Mouse (Mus musculus): ENCODE measurements around the gene Dennd5a. TPM values are rescaled to one million over a fixed set of nuclear protein-coding genes. Genes with fewer than 3 reads are reported as not detected.

The Dennd5a gene
- polyA plus RNA-seq, 1 experiment from 2014 or later, result 27.3 TPM

- peak overlapping the region; percentile 71; the same call in 1 of the 2 replicates for H3K27ac ChIP-seq (ENCODE audit: low read length)
- H3K4me1 ChIP-seq (ENCODE audit: control insufficient read depth, insufficient read depth, low read length), result peaks cover 15% of the 10 kb centered on the region
- ATAC-seq (ENCODE audit: insufficient read depth, low FRiP score), result peak; percentile 91; the same call in 1 of the 2 replicates
- no peak overlapping the region for H3K4me3 ChIP-seq (replicated peaks; ENCODE audit: low read length)
- H3K9me3 ChIP-seq (replicated peaks; ENCODE audit: control insufficient read depth, low read length), result no peaks in the 10 kb centered on the region; the same call in 1 of the 2 replicates
- no peaks in the 10 kb centered on the region for H3K36me3 ChIP-seq (ENCODE audit: control insufficient read depth, insufficient read depth, low read length)
- H3K27me3 ChIP-seq (ENCODE audit: control insufficient read depth, insufficient read depth, low read length), result no peaks in the 10 kb centered on the region
- no peak overlapping the region for H3K9ac ChIP-seq (ENCODE audit: low read length)
- 0% methylated on average over 2 of the region's 2 CpGs for WGBS
- no peak overlapping the region for H3K4me2 ChIP-seq (ENCODE audit: low read depth, low read length)
Measured at GRCm38 (mm10) chr7:109968924-109969450, 8.7 kb upstream of the Dennd5a start.

- no peak overlapping the region for H3K9ac ChIP-seq (ENCODE audit: low read length)
- H3K27ac ChIP-seq (ENCODE audit: low read length), result peak overlapping the region; percentile 64
- H3K36me3 ChIP-seq (ENCODE audit: control insufficient read depth, insufficient read depth, low read length), result no peaks in the 10 kb centered on the region
- ATAC-seq (ENCODE audit: insufficient read depth, low FRiP score), result peak; percentile 48; the same call in 1 of the 2 replicates
- H3K4me3 ChIP-seq (replicated peaks; ENCODE audit: low read length), result no peak overlapping the region
- H3K9me3 ChIP-seq (replicated peaks; ENCODE audit: control insufficient read depth, low read length), result no peaks in the 10 kb centered on the region; the same call in 1 of the 2 replicates
- H3K4me2 ChIP-seq (ENCODE audit: low read depth, low read length), result no peak overlapping the region
- no peaks in the 10 kb centered on the region for H3K27me3 ChIP-seq (ENCODE audit: control insufficient read depth, insufficient read depth, low read length)
- whole genome bisulfite sequencing, result 59% methylated on average over 11 of the region's 11 CpGs
- H3K4me1 ChIP-seq (ENCODE audit: control insufficient read depth, insufficient read depth, low read length), result peaks cover 15% of the 10 kb centered on the region
Measured at GRCm38 (mm10) chr7:109967805-109968579, 7.7 kb upstream of the Dennd5a start.

DNA sequence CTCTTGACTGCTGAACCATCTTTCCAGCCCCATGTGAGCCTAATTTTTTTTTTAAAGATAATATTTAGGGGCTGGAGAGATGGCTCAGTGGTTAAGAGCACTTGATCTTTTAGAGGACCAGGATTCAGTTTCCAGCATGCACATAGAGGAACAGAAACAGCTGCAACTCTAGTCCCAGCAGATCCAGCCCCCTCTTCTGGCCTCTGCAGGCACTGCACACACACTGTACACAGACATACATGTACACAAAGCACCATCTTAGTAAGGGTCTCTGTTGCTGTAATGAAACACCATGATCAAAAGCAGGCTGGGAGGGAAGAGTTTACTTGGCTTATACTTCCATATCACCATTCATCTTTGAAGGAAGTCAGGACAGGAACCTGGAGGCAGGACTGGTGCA lies 5.4 kb upstream of the Dennd5a start:
- Histone ChIP-seq H3K4me2 (ENCODE audit: low read depth, low read length) (no peak overlapping the region), H3K27ac (ENCODE audit: low read length) (no peak overlapping the region), H3K27me3 (ENCODE audit: control insufficient read depth, insufficient read depth, low read length) (no peaks in the 10 kb centered on the region), H3K9ac (ENCODE audit: low read length) (no peak overlapping the region), H3K36me3 (ENCODE audit: control insufficient read depth, insufficient read depth, low read length) (no peaks in the 10 kb centered on the region), H3K4me1 (ENCODE audit: control insufficient read depth, insufficient read depth, low read length) (peaks cover 15% of the 10 kb centered on the region), H3K4me3 (replicated peaks; ENCODE audit: low read length) (no peak overlapping the region), H3K9me3 (replicated peaks; ENCODE audit: control insufficient read depth, low read length) (no peaks in the 10 kb centered on the region; the same call in 1 of the 2 replicates)
- ATAC-seq (ENCODE audit: insufficient read depth, low FRiP score), result no peak

DNA sequence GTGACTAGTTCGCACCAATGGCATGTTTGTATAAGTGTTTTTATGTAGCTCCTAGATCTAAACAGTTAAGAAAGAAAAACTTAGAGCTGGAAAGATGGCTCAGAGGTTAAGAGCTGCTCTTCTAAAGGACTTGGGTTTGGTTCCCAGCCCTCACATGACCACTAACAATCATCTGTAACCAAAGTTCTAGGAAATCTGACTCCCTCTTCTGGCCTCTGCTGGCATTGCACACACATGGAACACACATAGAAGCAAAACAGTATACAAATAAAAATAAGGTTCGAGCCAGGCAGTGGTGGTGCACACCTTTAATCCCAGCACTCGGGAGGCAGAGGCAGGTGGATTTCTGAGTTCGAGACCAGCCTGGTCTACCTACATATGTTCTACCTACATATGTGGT lies 3.4 kb upstream of the Dennd5a start:
- Histone ChIP-seq H3K36me3 (ENCODE audit: control insufficient read depth, insufficient read depth, low read length) (no peaks in the 10 kb centered on the region), H3K9me3 (replicated peaks; ENCODE audit: control insufficient read depth, low read length) (no peaks in the 10 kb centered on the region; the same call in 1 of the 2 replicates), H3K27ac (ENCODE audit: low read length) (no peak overlapping the region), H3K9ac (ENCODE audit: low read length) (no peak overlapping the region), H3K4me3 (replicated peaks; ENCODE audit: low read length) (no peak overlapping the region), H3K4me1 (ENCODE audit: control insufficient read depth, insufficient read depth, low read length) (peaks cover 10% of the 10 kb centered on the region), H3K4me2 (ENCODE audit: low read depth, low read length) (no peak overlapping the region), H3K27me3 (ENCODE audit: control insufficient read depth, insufficient read depth, low read length) (no peaks in the 10 kb centered on the region)
- WGBS, result 91% methylated on average over 4 of the region's 4 CpGs
- ATAC-seq (ENCODE audit: insufficient read depth, low FRiP score), result no peak

DNA sequence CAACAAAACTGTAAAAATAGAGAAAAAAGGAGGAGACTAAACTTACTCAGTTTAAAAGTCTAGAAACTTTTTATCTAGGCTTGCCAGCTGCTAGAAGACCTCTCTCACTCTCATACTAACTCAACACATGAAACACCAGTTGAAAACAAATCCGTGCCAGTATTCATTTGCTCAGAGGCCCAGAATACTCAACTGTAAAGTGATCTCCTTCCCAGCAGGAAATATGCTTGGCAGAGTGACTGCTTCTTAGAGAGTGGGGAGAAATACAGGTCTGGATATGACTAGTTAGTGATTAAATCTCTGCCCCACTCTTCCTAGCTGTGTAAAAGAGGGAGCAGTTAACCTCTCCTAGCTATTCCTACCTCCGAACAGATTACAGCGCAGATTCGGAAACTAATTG lies 2.3 kb upstream of the Dennd5a start:
- ATAC-seq (ENCODE audit: insufficient read depth, low FRiP score), result no peak
- no peak overlapping the region for H3K4me2 ChIP-seq (ENCODE audit: low read depth, low read length)
- H3K27me3 ChIP-seq (ENCODE audit: control insufficient read depth, insufficient read depth, low read length), result no peaks in the 10 kb centered on the region
- no peaks in the 10 kb centered on the region; the same call in 1 of the 2 replicates for H3K9me3 ChIP-seq (replicated peaks; ENCODE audit: control insufficient read depth, low read length)
- no peak overlapping the region for H3K27ac ChIP-seq (ENCODE audit: low read length)
- H3K4me1 ChIP-seq (ENCODE audit: control insufficient read depth, insufficient read depth, low read length), result peaks cover 11% of the 10 kb centered on the region
- no peak overlapping the region for H3K9ac ChIP-seq (ENCODE audit: low read length)
- H3K36me3 ChIP-seq (ENCODE audit: control insufficient read depth, insufficient read depth, low read length), result no peaks in the 10 kb centered on the region
- no peak overlapping the region for H3K4me3 ChIP-seq (replicated peaks; ENCODE audit: low read length)
- 75% methylated on average over 4 of the region's 4 CpGs for WGBS

- Histone ChIP-seq H3K9me3 (replicated peaks; ENCODE audit: control insufficient read depth, low read length) (no peaks in the 10 kb centered on the region; the same call in 1 of the 2 replicates), H3K4me3 (replicated peaks; ENCODE audit: low read length) (no peak overlapping the region), H3K4me2 (ENCODE audit: low read depth, low read length) (no peak overlapping the region), H3K9ac (ENCODE audit: low read length) (no peak overlapping the region), H3K27me3 (ENCODE audit: control insufficient read depth, insufficient read depth, low read length) (no peaks in the 10 kb centered on the region), H3K27ac (ENCODE audit: low read length) (no peak overlapping the region), H3K36me3 (ENCODE audit: control insufficient read depth, insufficient read depth, low read length) (no peaks in the 10 kb centered on the region), H3K4me1 (ENCODE audit: control insufficient read depth, insufficient read depth, low read length) (peaks cover 11% of the 10 kb centered on the region)
- ATAC-seq (ENCODE audit: insufficient read depth, low FRiP score), result no peak
- 67% methylated on average over 2 of the region's 2 CpGs for WGBS
Measured at GRCm38 (mm10) chr7:109961570-109961969, 1.3 kb upstream of the Dennd5a start.

DNA sequence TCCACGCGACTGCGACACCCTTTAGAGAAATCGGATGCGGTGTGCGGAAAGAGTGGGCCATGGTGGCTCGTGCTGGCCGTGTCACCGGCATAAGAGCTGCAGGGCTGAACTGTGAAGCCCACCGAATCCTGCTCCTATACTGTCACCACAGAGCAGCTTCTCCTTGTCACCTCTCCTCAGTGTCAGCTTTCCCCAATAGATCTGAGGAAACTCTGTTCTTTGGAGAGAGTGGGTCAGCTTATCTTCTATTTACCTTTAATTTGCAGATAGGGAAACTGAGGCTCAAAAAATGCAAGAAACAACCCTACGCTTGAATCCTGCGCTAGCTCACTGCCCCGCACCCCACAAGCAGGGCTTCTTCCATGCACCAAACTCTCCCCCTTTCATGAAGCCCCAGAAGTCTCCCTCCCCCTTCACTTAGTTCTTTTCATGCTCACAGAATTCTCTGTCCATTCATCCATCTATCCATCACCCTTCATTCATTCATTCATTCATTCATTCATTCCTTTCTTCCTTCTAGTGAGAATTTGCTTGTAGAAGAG lies 414 bp upstream of the Dennd5a start:
- no peak for ATAC-seq (ENCODE audit: insufficient read depth, low FRiP score)
- Histone ChIP-seq H3K9ac (ENCODE audit: low read length) (peak overlapping the region; percentile 95), H3K4me1 (ENCODE audit: control insufficient read depth, insufficient read depth, low read length) (peaks cover 11% of the 10 kb centered on the region), H3K27ac (ENCODE audit: low read length) (peak overlapping the region; percentile 87), H3K9me3 (replicated peaks; ENCODE audit: control insufficient read depth, low read length) (no peaks in the 10 kb centered on the region; the same call in 1 of the 2 replicates), H3K4me2 (ENCODE audit: low read depth, low read length) (peak overlapping the region; percentile 72), H3K27me3 (ENCODE audit: control insufficient read depth, insufficient read depth, low read length) (no peaks in the 10 kb centered on the region), H3K4me3 (replicated peaks; ENCODE audit: low read length) (peak overlapping the region; percentile 78), H3K36me3 (ENCODE audit: control insufficient read depth, insufficient read depth, low read length) (no peaks in the 10 kb centered on the region)
- 12% methylated on average over 13 of the region's 13 CpGs for WGBS

- no peaks in the 10 kb centered on the region for H3K36me3 ChIP-seq (ENCODE audit: control insufficient read depth, insufficient read depth, low read length)
- H3K27me3 ChIP-seq (ENCODE audit: control insufficient read depth, insufficient read depth, low read length), result no peaks in the 10 kb centered on the region
- H3K9ac ChIP-seq (ENCODE audit: low read length), result peak overlapping the region; percentile 95
- H3K4me2 ChIP-seq (ENCODE audit: low read depth, low read length), result peak overlapping the region; percentile 72
- 5% methylated on average over 18 of the region's 18 CpGs for WGBS
- H3K9me3 ChIP-seq (replicated peaks; ENCODE audit: control insufficient read depth, low read length), result no peaks in the 10 kb centered on the region
- peak overlapping the region; percentile 78 for H3K4me3 ChIP-seq (replicated peaks; ENCODE audit: low read length)
- peak overlapping the region; percentile 87 for H3K27ac ChIP-seq (ENCODE audit: low read length)
- peaks cover 20% of the 10 kb centered on the region for H3K4me1 ChIP-seq (ENCODE audit: control insufficient read depth, insufficient read depth, low read length)
- no peak for ATAC-seq (ENCODE audit: insufficient read depth, low FRiP score)
Measured at GRCm38 (mm10) chr7:109958843-109959715, 1.2 kb downstream of the Dennd5a start.
